Mouse (Mus musculus): Measurements from ENCODE around the gene Gucd1. TPM values are rescaled to one million over a fixed set of nuclear protein-coding genes. Genes with fewer than 3 reads are reported as not detected.
"Not testable (repeated sequence)": the region's sequence is repeated elsewhere in the genome, so short reads cannot be mapped to it uniquely, and the experiment has no call there.

Gene Gucd1
- polyA plus RNA-seq, 1 experiment from 2014 or later: 23.9 TPM

- not testable (repeated sequence) for DNase-seq (ENCODE audit: low spot score); H3K9ac ChIP-seq; H3K36me3 ChIP-seq (replicated peaks; ENCODE audit: control insufficient read depth, insufficient read depth); H3K27ac ChIP-seq; ATAC-seq (ENCODE audit: low FRiP score); H3K27me3 ChIP-seq (ENCODE audit: control insufficient read depth, insufficient read depth, low read length); H3K4me1 ChIP-seq (replicated peaks; ENCODE audit: control insufficient read depth, insufficient read depth, low read length); H3K4me2 ChIP-seq (replicated peaks); H3K4me3 ChIP-seq (replicated peaks; ENCODE audit: low read length); H3K9me3 ChIP-seq (ENCODE audit: control insufficient read depth, low read length)
- 23% methylated on average over 4 of the region's 6 CpGs for WGBS
Observed at GRCm38 (mm10) chr10:75475139-75475850, 42.5 kb downstream of the Gucd1 start.

GRCm38 (mm10) chr10:75474571-75474970 is 43.2 kb downstream of the Gucd1 start:
- 29% methylated on average over 5 of the region's 5 CpGs for WGBS
- no peaks in the 10 kb centered on the region; the same call in 1 of the 2 replicates for H3K4me1 ChIP-seq (replicated peaks; ENCODE audit: control insufficient read depth, insufficient read depth, low read length)
- ATAC-seq (ENCODE audit: low FRiP score) (no peak), DNase-seq (ENCODE audit: low spot score) (no peak)
- no peak overlapping the region for H3K4me2 ChIP-seq (replicated peaks)
- no peak overlapping the region for H3K27ac ChIP-seq
- no peaks in the 10 kb centered on the region for H3K27me3 ChIP-seq (ENCODE audit: control insufficient read depth, insufficient read depth, low read length)
- H3K4me3 ChIP-seq (replicated peaks; ENCODE audit: low read length): no peak overlapping the region
- H3K36me3 ChIP-seq (replicated peaks; ENCODE audit: control insufficient read depth, insufficient read depth): no peaks in the 10 kb centered on the region
- no peaks in the 10 kb centered on the region for H3K9me3 ChIP-seq (ENCODE audit: control insufficient read depth, low read length)
- H3K9ac ChIP-seq: no peak overlapping the region

GRCm38 (mm10) chr10:75473411-75473810 is 44.4 kb downstream of the Gucd1 start:
- no peaks in the 10 kb centered on the region; the same call in 1 of the 2 replicates for H3K4me1 ChIP-seq (replicated peaks; ENCODE audit: control insufficient read depth, insufficient read depth, low read length)
- no peak for ATAC-seq (ENCODE audit: low FRiP score)
- no peak for DNase-seq (ENCODE audit: low spot score)
- H3K4me3 ChIP-seq (replicated peaks; ENCODE audit: low read length): no peak overlapping the region
- 73% methylated on average over 8 of the region's 8 CpGs for WGBS
- no peak overlapping the region for H3K4me2 ChIP-seq (replicated peaks)
- H3K27ac ChIP-seq: no peak overlapping the region
- no peaks in the 10 kb centered on the region for H3K27me3 ChIP-seq (ENCODE audit: control insufficient read depth, insufficient read depth, low read length)
- no peak overlapping the region for H3K9ac ChIP-seq
- H3K36me3 ChIP-seq (replicated peaks; ENCODE audit: control insufficient read depth, insufficient read depth): no peaks in the 10 kb centered on the region
- H3K9me3 ChIP-seq (ENCODE audit: control insufficient read depth, low read length): no peaks in the 10 kb centered on the region

- no peak for DNase-seq (ENCODE audit: low spot score)
- H3K4me2 ChIP-seq (replicated peaks): no peak overlapping the region
- no peaks in the 10 kb centered on the region for H3K4me1 ChIP-seq (replicated peaks; ENCODE audit: control insufficient read depth, insufficient read depth, low read length)
- no peak overlapping the region for H3K4me3 ChIP-seq (replicated peaks; ENCODE audit: low read length)
- WGBS: 70% methylated on average over 6 of the region's 6 CpGs
- H3K9me3 ChIP-seq (ENCODE audit: control insufficient read depth, low read length): no peaks in the 10 kb centered on the region
- no peak overlapping the region for H3K9ac ChIP-seq
- no peak overlapping the region for H3K27ac ChIP-seq
- ATAC-seq (ENCODE audit: low FRiP score): no peak
- H3K27me3 ChIP-seq (ENCODE audit: control insufficient read depth, insufficient read depth, low read length): no peaks in the 10 kb centered on the region
- no peaks in the 10 kb centered on the region for H3K36me3 ChIP-seq (replicated peaks; ENCODE audit: control insufficient read depth, insufficient read depth)
Observed at GRCm38 (mm10) chr10:75465781-75466550, 51.8 kb downstream of the Gucd1 start.

- no peak for DNase-seq (ENCODE audit: low spot score)
- no peaks in the 10 kb centered on the region for H3K4me1 ChIP-seq (replicated peaks; ENCODE audit: control insufficient read depth, insufficient read depth, low read length)
- H3K9ac ChIP-seq: no peak overlapping the region
- 91% methylated on average over 3 of the region's 3 CpGs for WGBS
- H3K9me3 ChIP-seq (ENCODE audit: control insufficient read depth, low read length): no peaks in the 10 kb centered on the region
- H3K36me3 ChIP-seq (replicated peaks; ENCODE audit: control insufficient read depth, insufficient read depth): no peaks in the 10 kb centered on the region
- H3K27me3 ChIP-seq (ENCODE audit: control insufficient read depth, insufficient read depth, low read length): no peaks in the 10 kb centered on the region
- H3K4me2 ChIP-seq (replicated peaks): no peak overlapping the region
- no peak overlapping the region for H3K27ac ChIP-seq
- no peak for ATAC-seq (ENCODE audit: low FRiP score)
- H3K4me3 ChIP-seq (replicated peaks; ENCODE audit: low read length): no peak overlapping the region
Observed at GRCm38 (mm10) chr10:75462728-75463127, 55.0 kb downstream of the Gucd1 start.

GRCm38 (mm10) chr10:75458329-75458728 is 59.4 kb downstream of the Gucd1 start:
- DNase-seq (ENCODE audit: low spot score) (no peak), ATAC-seq (ENCODE audit: low FRiP score) (no peak)
- no peaks in the 10 kb centered on the region for H3K4me1 ChIP-seq (replicated peaks; ENCODE audit: control insufficient read depth, insufficient read depth, low read length)
- H3K4me2 ChIP-seq (replicated peaks): no peak overlapping the region
- H3K4me3 ChIP-seq (replicated peaks; ENCODE audit: low read length): no peak overlapping the region
- 90% methylated on average over 4 of the region's 4 CpGs for WGBS
- no peaks in the 10 kb centered on the region for H3K9me3 ChIP-seq (ENCODE audit: control insufficient read depth, low read length)
- H3K27me3 ChIP-seq (ENCODE audit: control insufficient read depth, insufficient read depth, low read length): no peaks in the 10 kb centered on the region
- H3K27ac ChIP-seq: no peak overlapping the region
- H3K36me3 ChIP-seq (replicated peaks; ENCODE audit: control insufficient read depth, insufficient read depth): no peaks in the 10 kb centered on the region
- H3K9ac ChIP-seq: no peak overlapping the region

GRCm38 (mm10) chr10:75457852-75458251 is 59.9 kb downstream of the Gucd1 start:
- ATAC-seq (ENCODE audit: low FRiP score): no peak
- Histone ChIP-seq H3K36me3 (replicated peaks; ENCODE audit: control insufficient read depth, insufficient read depth) (no peaks in the 10 kb centered on the region), H3K9me3 (ENCODE audit: control insufficient read depth, low read length) (no peaks in the 10 kb centered on the region), H3K4me2 (replicated peaks) (no peak overlapping the region), H3K27ac (no peak overlapping the region), H3K4me1 (replicated peaks; ENCODE audit: control insufficient read depth, insufficient read depth, low read length) (no peaks in the 10 kb centered on the region), H3K4me3 (replicated peaks; ENCODE audit: low read length) (no peak overlapping the region), H3K27me3 (ENCODE audit: control insufficient read depth, insufficient read depth, low read length) (no peaks in the 10 kb centered on the region), H3K9ac (no peak overlapping the region)
- DNase-seq (ENCODE audit: low spot score): no peak
- WGBS: 66% methylated on average over 1 of the region's 1 CpGs

- H3K4me3 ChIP-seq (replicated peaks; ENCODE audit: low read length); H3K4me2 ChIP-seq (replicated peaks); H3K36me3 ChIP-seq (replicated peaks; ENCODE audit: control insufficient read depth, insufficient read depth); H3K27me3 ChIP-seq (ENCODE audit: control insufficient read depth, insufficient read depth, low read length); H3K9me3 ChIP-seq (ENCODE audit: control insufficient read depth, low read length); H3K27ac ChIP-seq; H3K9ac ChIP-seq; DNase-seq (ENCODE audit: low spot score); H3K4me1 ChIP-seq (replicated peaks; ENCODE audit: control insufficient read depth, insufficient read depth, low read length): not testable (repeated sequence)
- WGBS: 67% methylated on average over 11 of the region's 18 CpGs
- peak; percentile 57; the same call in 1 of the 2 replicates for ATAC-seq (ENCODE audit: low FRiP score)
Observed at GRCm38 (mm10) chr10:75456061-75456831, 61.5 kb downstream of the Gucd1 start.

Data from hindbrain, embryonic 14.5 days (tissue).